Mouse (Mus musculus) lung, postnatal 10 days (tissue): Measurements from ENCODE around the gene Sipa1l3.

ENCODE experiments used
- DNase-seq: peaks from one replicate; pipeline ENCODE4 v3.0.0; 2021

Sipa1l3 gene

GRCm38 (mm10) chr7:29475005-29475404 lies 43.4 kb downstream of the Sipa1l3 start:
- no peak for DNase-seq

- DNase-seq: no peak
Measured at GRCm38 (mm10) chr7:29471309-29471708, 47.1 kb downstream of the Sipa1l3 start.

- no peak for DNase-seq
Measured at GRCm38 (mm10) chr7:29469602-29470344, 48.7 kb downstream of the Sipa1l3 start.

- no peak for DNase-seq
Measured at GRCm38 (mm10) chr7:29468593-29468992, 49.8 kb downstream of the Sipa1l3 start.

- DNase-seq: peak; percentile 65
Measured at GRCm38 (mm10) chr7:29466585-29466984, 51.9 kb downstream of the Sipa1l3 start.

- no peak for DNase-seq
Measured at GRCm38 (mm10) chr7:29465736-29466135, 52.7 kb downstream of the Sipa1l3 start.

- DNase-seq: no peak
Measured at GRCm38 (mm10) chr7:29462820-29463219, 55.6 kb downstream of the Sipa1l3 start.

GRCm38 (mm10) chr7:29462178-29462577 lies 56.3 kb downstream of the Sipa1l3 start:
- DNase-seq: no peak

GRCm38 (mm10) chr7:29461557-29461956 lies 56.9 kb downstream of the Sipa1l3 start:
- DNase-seq: peak; percentile 62

- DNase-seq: no peak
Measured at GRCm38 (mm10) chr7:29458889-29459740, 59.3 kb downstream of the Sipa1l3 start.

- DNase-seq: peak; percentile 70
Measured at GRCm38 (mm10) chr7:29457772-29458171, 60.7 kb downstream of the Sipa1l3 start.

GRCm38 (mm10) chr7:29456716-29457115 lies 61.7 kb downstream of the Sipa1l3 start:
- no peak for DNase-seq

GRCm38 (mm10) chr7:29455591-29455990 lies 62.9 kb downstream of the Sipa1l3 start:
- DNase-seq: no peak

GRCm38 (mm10) chr7:29454965-29455364 lies 63.5 kb downstream of the Sipa1l3 start:
- no peak for DNase-seq

GRCm38 (mm10) chr7:29452991-29453741 lies 65.3 kb downstream of the Sipa1l3 start:
- peak; percentile 94 for DNase-seq

GRCm38 (mm10) chr7:29452381-29452780 lies 66.1 kb downstream of the Sipa1l3 start:
- peak; percentile 66 for DNase-seq

- no peak for DNase-seq
Measured at GRCm38 (mm10) chr7:29450175-29450574, 68.3 kb downstream of the Sipa1l3 start.

- DNase-seq: no peak
Measured at GRCm38 (mm10) chr7:29448830-29449229, 69.6 kb downstream of the Sipa1l3 start.

GRCm38 (mm10) chr7:29447147-29447829 lies 71.2 kb downstream of the Sipa1l3 start:
- no peak for DNase-seq

- no peak for DNase-seq
Measured at GRCm38 (mm10) chr7:29446156-29446555, 72.3 kb downstream of the Sipa1l3 start.

- no peak for DNase-seq
Measured at GRCm38 (mm10) chr7:29444527-29444926, 73.9 kb downstream of the Sipa1l3 start.

- no peak for DNase-seq
Measured at GRCm38 (mm10) chr7:29444070-29444469, 74.4 kb downstream of the Sipa1l3 start.

- peak; percentile 75 for DNase-seq
Measured at GRCm38 (mm10) chr7:29441793-29442192, 76.6 kb downstream of the Sipa1l3 start.
